ENCODE assay signal across 9 mouse cellular contexts in genomic region chr1:60954759-60955158, GRCm38 (mm10). TPM values are rescaled to one million over a fixed set of nuclear protein-coding genes. Genes with fewer than 3 reads are reported as not detected.
DNase-seq lines count a peak whose midpoint lies in the region; ATAC-seq and TF ChIP-seq lines count a peak whose summit lies in the region.
"Had no signal": no experiment of that assay in that cellular context is flagged by ENCODE, and none has a peak within 500 bp of the region (broad histone marks: within the 10 kb centered on the region; RNA-seq: fewer than 3 reads in every experiment).

No protein-coding gene starts in this region.

- no peak overlapping the region for H3K9ac ChIP-seq in lung, postnatal 0 days (replicated peaks; ENCODE audit: low read depth)

- peak; percentile 16 for DNase-seq in kidney, adult 9 months
- DNase-seq in kidney, postnatal 4 days, result no peak
- DNase-seq in CD4-positive, CD25-positive, alpha-beta regulatory T cell, adult 2 months (ENCODE audit: low read depth, low spot score), result peak; percentile 77
- peak; percentile 15 for DNase-seq in R1 (ENCODE audit: low read depth, low spot score)
- peak; percentile 41 for DNase-seq in lung, postnatal 0 days (ENCODE audit: low spot score)
- no peak for DNase-seq in ovary, adult 18-20 months (ENCODE audit: low spot score)
- no peak for DNase-seq in spleen, adult 18-20 months

- no peaks in the 10 kb centered on the region for H3K36me3 ChIP-seq in lung, postnatal 0 days (ENCODE audit: insufficient read depth, low read length)
- H3K36me3 ChIP-seq: hindbrain, embryonic 10.5 days had no signal

- no peak for TF ChIP-seq EP300 in lung, postnatal 0 days (IDR thresholded peaks at IDR 0.05)

- H3K4me1 ChIP-seq in lung, postnatal 0 days (ENCODE audit: insufficient read depth, low read depth, low read length), result no peaks in the 10 kb centered on the region
- H3K4me1 ChIP-seq: hindbrain, embryonic 10.5 days had no signal

- peak; percentile 40; the same call in 1 of the 2 replicates for ATAC-seq in lung, postnatal 0 days

- 56% methylated on average over 2 of the region's 2 CpGs for WGBS in lung, postnatal 0 days

- no peaks in the 10 kb centered on the region for H3K27me3 ChIP-seq in lung, postnatal 0 days (replicated peaks; ENCODE audit: insufficient read depth, low read length)

- no peak overlapping the region for H3K4me3 ChIP-seq in lung, postnatal 0 days (ENCODE audit: low read depth, low read length)
- H3K4me3 ChIP-seq: hindbrain, embryonic 10.5 days had no signal

- no peak overlapping the region for H3K4me2 ChIP-seq in lung, postnatal 0 days (replicated peaks; ENCODE audit: low read depth, low read length)

- no peaks in the 10 kb centered on the region for H3K9me3 ChIP-seq in lung, postnatal 0 days (ENCODE audit: low read length)
- H3K9me3 ChIP-seq: hindbrain, embryonic 10.5 days had no signal

- no peak overlapping the region for H3K27ac ChIP-seq in lung, postnatal 0 days (ENCODE audit: low read length)
- H3K27ac ChIP-seq: hindbrain, embryonic 10.5 days; macrophage had no signal

- TF ChIP-seq CTCF in lung, postnatal 0 days (IDR thresholded peaks at IDR 0.05), result peak; percentile 74

RNA-seq across cellular contexts. Expression of gene Icos, which starts 23.0 kb away (rescaled TPM):
- 0.25 and 0.30 TPM in 2 replicates for polyA plus RNA-seq in lung, postnatal 0 days (2015; fragmentation: Nextera tagmentation; extraction: Ambion mirVana)

Comparison
In these comparisons a context has a peak if more than half of its experiments do, and no peak if none do; other contexts are left out.
1. DNase-seq: peak in kidney, adult 9 months (single experiment), CD4-positive, CD25-positive, alpha-beta regulatory T cell, adult 2 months (single experiment), R1 (single experiment) and lung, postnatal 0 days (single experiment); none in kidney, postnatal 4 days (0 of 2), ovary, adult 18-20 months (single experiment) and spleen, adult 18-20 months (0 of 2).